Mouse (Mus musculus) heart, postnatal 4 days (tissue): ENCODE data around the gene Bdh1. TPM values are rescaled to one million over a fixed set of nuclear protein-coding genes. Genes with fewer than 3 reads are reported as not detected.
"Not testable (repeated sequence)": the region's sequence is repeated elsewhere in the genome, so short reads cannot be mapped to it uniquely, and the experiment has no call there.

Experiments used
- DNase-seq: peaks from one replicate; pipeline ENCODE4 v3.0.0; 2021
- total RNA-seq, 2 experiments: library from RNA; stranded (reverse); gene quantifications; 2 replicates each; pipeline ENCODE4 v1.2.3; 2021

Bdh1 gene
- total RNA-seq: 1 to 10 TPM in 1 of 2 experiments, under 1 TPM in 1; 0.81 to 1.0 TPM

GRCm38 (mm10) chr16:31422000-31422399 is at the start of gene Bdh1:
Gene Bdh1 (plus strand): TSS chr16:31422280.
- no peak for DNase-seq

- DNase-seq: not testable (repeated sequence)
Measured at GRCm38 (mm10) chr16:31372316-31372715, 49.8 kb upstream of the Bdh1 start.

GRCm38 (mm10) chr16:31375877-31376582 is 46.0 kb upstream of the Bdh1 start:
- not testable (repeated sequence) for DNase-seq

GRCm38 (mm10) chr16:31388269-31388668 is 33.8 kb upstream of the Bdh1 start:
- not testable (repeated sequence) for DNase-seq

- no peak for DNase-seq
Measured at GRCm38 (mm10) chr16:31399231-31399630, 22.8 kb upstream of the Bdh1 start.

GRCm38 (mm10) chr16:31400908-31401692 is 21.0 kb upstream of the Bdh1 start:
- DNase-seq: no peak

- no peak for DNase-seq
Measured at GRCm38 (mm10) chr16:31402096-31402495, 20.0 kb upstream of the Bdh1 start.

- DNase-seq: no peak
Measured at GRCm38 (mm10) chr16:31403971-31404370, 18.1 kb upstream of the Bdh1 start.

- DNase-seq: no peak
Measured at GRCm38 (mm10) chr16:31405040-31405439, 17.0 kb upstream of the Bdh1 start.

GRCm38 (mm10) chr16:31407872-31408271 is 14.2 kb upstream of the Bdh1 start:
- DNase-seq: no peak

- no peak for DNase-seq
Measured at GRCm38 (mm10) chr16:31410969-31411368, 11.1 kb upstream of the Bdh1 start.

GRCm38 (mm10) chr16:31412321-31412720 is 9.8 kb upstream of the Bdh1 start:
- DNase-seq: peak; percentile 64

- no peak for DNase-seq
Measured at GRCm38 (mm10) chr16:31413777-31414176, 8.3 kb upstream of the Bdh1 start.

- no peak for DNase-seq
Measured at GRCm38 (mm10) chr16:31415885-31416450, 6.1 kb upstream of the Bdh1 start.

GRCm38 (mm10) chr16:31418704-31419103 is 3.4 kb upstream of the Bdh1 start:
- no peak for DNase-seq

GRCm38 (mm10) chr16:31419457-31419856 is 2.6 kb upstream of the Bdh1 start:
- DNase-seq: no peak

- DNase-seq: no peak
Measured at GRCm38 (mm10) chr16:31422722-31423121, 642 bp downstream of the Bdh1 start.

GRCm38 (mm10) chr16:31423368-31423767 is 1.3 kb downstream of the Bdh1 start:
- no peak for DNase-seq

- no peak for DNase-seq
Measured at GRCm38 (mm10) chr16:31424416-31425187, 2.5 kb downstream of the Bdh1 start.

GRCm38 (mm10) chr16:31425508-31425907 is 3.4 kb downstream of the Bdh1 start:
- DNase-seq: peak; percentile 78

GRCm38 (mm10) chr16:31426496-31427126 is 4.5 kb downstream of the Bdh1 start:
- DNase-seq: no peak

- DNase-seq: no peak
Measured at GRCm38 (mm10) chr16:31428335-31428674, 6.2 kb downstream of the Bdh1 start.
